Mouse (Mus musculus) bone marrow, adult 2 months (tissue): ENCODE data around the gene Dpp7. TPM values are rescaled to one million over a fixed set of nuclear protein-coding genes. Genes with fewer than 3 reads are reported as not detected.

ENCODE experiments used
- H3K27ac ChIP-seq: fragments of 200-500 bp; 2 replicates; pipeline ENCODE4 v1.5.1; 2012; ENCODE audit warnings: low read depth, mild to moderate bottlenecking, control low read depth, inconsistent platforms, low read length; ENCODE audit not compliant: control insufficient read depth, poor library complexity, insufficient read depth
- H3K4me1 ChIP-seq: fragments of 200-500 bp; 2 replicates; pipeline ENCODE4 v1.6.1; 2011; ENCODE audit warnings: low read length; ENCODE audit not compliant: control insufficient read depth, insufficient read depth
- H3K4me3 ChIP-seq: fragments of 200-500 bp; replicated peaks from 2 replicates; pipeline ENCODE3; 2011; ENCODE audit warnings: mild to moderate bottlenecking, low read depth, low read length, control low read depth; ENCODE audit not compliant: control insufficient read depth
- CTCF ChIP-seq: fragments of 200-500 bp; IDR thresholded peaks from 2 replicates; pipeline ENCODE4 v1.5.1; 2011; ENCODE audit warnings: low read length, control low read depth; ENCODE audit not compliant: control insufficient read depth, insufficient read depth
- POLR2A ChIP-seq: fragments of 200-500 bp; IDR thresholded peaks from 2 replicates; pipeline ENCODE4 v1.6.1; 2011; ENCODE audit warnings: low read depth, mild to moderate bottlenecking, control low read depth, low read length, borderline replicate concordance; ENCODE audit not compliant: control insufficient read depth
- WGBS: fragments of 180-500 bp; shearing (Covaris S2); methylation state at CpG from one replicate; pipeline ENCODE4 v1.1.7; 2018; 5-methylcytosine and 5-hydroxymethylcytosine counted together
- polyA plus RNA-seq: library from polyadenylated mRNA; stranded (reverse); fragments of >200 nt; gene quantifications from 2 replicates; pipeline ENCODE4 v1.2.4, GENCODE M21; 2011; ENCODE audit warnings: low replicate concordance; ENCODE audit not compliant: missing spikeins, insufficient read depth, insufficient read length

The Dpp7 gene
- polyA plus RNA-seq, 1 experiment, result 29.5 TPM

GRCm38 (mm10) chr2:25397010-25397409 is 40.9 kb upstream of the Dpp7 start:
- no peak overlapping the region for H3K4me3 ChIP-seq
- TF ChIP-seq POLR2A (no peak), CTCF (no peak)
- H3K4me1 ChIP-seq, result no peaks in the 10 kb centered on the region
- 56% methylated on average over 1 of the region's 1 CpGs for WGBS
- H3K27ac ChIP-seq, result no peak overlapping the region

GRCm38 (mm10) chr2:25396597-25396983 is 40.4 kb upstream of the Dpp7 start:
- TF ChIP-seq CTCF (no peak), POLR2A (no peak)
- Histone ChIP-seq H3K4me3 (no peak overlapping the region), H3K4me1 (no peaks in the 10 kb centered on the region), H3K27ac (no peak overlapping the region)
- WGBS, result 37% methylated on average over 3 of the region's 3 CpGs

GRCm38 (mm10) chr2:25395721-25396596 is 39.8 kb upstream of the Dpp7 start, which contains the start of gene Entpd2:
Entpd2 (plus strand) TSS chr2:25395874.
- WGBS, result 3% methylated on average over 57 of the region's 57 CpGs
- Histone ChIP-seq H3K27ac (no peak within 1 kb of the TSS; the same call in 1 of the 2 replicates), H3K4me3 (no peak within 1 kb of the TSS), H3K4me1 (no peaks in the 10 kb centered on the region)
- TF ChIP-seq POLR2A (no peak), CTCF (no peak)

DNA sequence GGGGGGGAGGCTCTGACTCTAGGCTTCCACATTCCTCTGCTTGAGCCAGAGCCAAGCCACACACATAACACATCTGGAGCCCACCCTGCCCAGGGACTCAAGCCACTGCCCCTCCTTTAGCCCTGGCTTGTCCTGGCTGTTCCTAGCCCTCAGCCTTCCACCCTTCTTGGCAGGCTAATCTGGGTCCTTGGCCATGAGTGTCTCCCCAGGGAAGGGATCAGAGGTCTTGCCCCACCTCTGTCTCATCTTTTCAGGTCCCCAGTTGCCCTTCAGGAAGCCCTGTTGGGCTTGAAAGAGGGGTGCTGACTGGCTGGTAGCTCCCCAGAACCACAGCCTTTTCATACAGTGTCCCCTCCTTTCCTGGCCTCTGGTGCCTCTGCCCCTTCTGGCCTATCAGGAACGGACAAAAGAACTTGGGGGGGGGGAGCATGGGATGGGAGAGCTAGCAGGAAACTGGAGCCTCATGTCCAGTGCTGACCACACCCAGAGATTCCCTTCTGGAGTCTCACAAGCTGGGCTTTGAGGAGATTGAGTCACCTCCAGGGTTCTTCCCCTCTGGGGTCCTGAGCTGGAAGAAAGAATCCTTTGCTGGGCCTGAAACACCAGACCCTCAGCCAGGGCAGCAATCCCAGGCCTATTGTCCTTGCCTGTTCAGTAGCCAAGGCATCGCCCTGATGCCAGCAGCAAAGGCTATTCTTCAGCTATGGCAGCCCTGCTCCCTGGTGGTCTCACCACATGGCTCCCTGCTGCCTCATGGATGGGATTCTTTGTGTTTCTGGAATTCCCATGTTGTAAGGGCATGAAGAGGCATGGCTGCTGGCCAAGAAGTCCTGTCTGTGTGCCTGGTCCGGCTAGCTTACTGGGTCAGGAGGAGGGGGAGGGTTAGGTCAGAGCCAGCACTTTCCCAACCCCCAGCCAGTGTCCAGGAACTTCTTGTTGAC is 38.4 kb upstream of the Dpp7 start:
- TF ChIP-seq POLR2A, result no peak
- TF ChIP-seq CTCF, result no peak
- Histone ChIP-seq H3K27ac (no peak overlapping the region), H3K4me1 (no peaks in the 10 kb centered on the region), H3K4me3 (no peak overlapping the region)
- WGBS, result 51% methylated on average over 3 of the region's 3 CpGs

GRCm38 (mm10) chr2:25391266-25391665 is 35.1 kb upstream of the Dpp7 start:
- no peak overlapping the region for H3K27ac ChIP-seq
- TF ChIP-seq CTCF (no peak), POLR2A (no peak)
- WGBS, result 69% methylated on average over 5 of the region's 5 CpGs
- no peak overlapping the region for H3K4me3 ChIP-seq
- no peaks in the 10 kb centered on the region for H3K4me1 ChIP-seq

DNA sequence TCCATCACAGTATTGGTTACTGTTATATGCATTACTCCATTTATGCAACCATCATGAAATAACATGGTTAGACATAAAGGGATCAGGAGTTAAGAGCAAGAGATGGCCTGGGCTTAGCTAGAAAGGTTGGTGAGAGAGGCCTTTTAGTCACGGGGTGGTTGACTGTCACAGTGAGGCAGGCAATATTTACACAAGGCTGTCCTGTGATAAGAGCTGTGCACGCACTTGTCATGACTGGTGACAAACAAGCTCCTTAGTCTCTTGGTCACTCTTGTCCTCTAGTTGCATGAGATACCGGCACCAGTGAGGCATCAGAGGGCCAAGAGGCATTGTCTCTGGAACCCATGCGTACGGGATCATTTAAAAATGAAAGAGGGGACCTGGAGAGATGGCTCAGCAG is 28.3 kb upstream of the Dpp7 start:
- no peak overlapping the region for H3K27ac ChIP-seq
- no peaks in the 10 kb centered on the region; the same call in 1 of the 2 replicates for H3K4me1 ChIP-seq
- WGBS, result 81% methylated on average over 5 of the region's 5 CpGs
- H3K4me3 ChIP-seq, result no peak overlapping the region
- TF ChIP-seq CTCF, result no peak
- no peak for TF ChIP-seq POLR2A

DNA sequence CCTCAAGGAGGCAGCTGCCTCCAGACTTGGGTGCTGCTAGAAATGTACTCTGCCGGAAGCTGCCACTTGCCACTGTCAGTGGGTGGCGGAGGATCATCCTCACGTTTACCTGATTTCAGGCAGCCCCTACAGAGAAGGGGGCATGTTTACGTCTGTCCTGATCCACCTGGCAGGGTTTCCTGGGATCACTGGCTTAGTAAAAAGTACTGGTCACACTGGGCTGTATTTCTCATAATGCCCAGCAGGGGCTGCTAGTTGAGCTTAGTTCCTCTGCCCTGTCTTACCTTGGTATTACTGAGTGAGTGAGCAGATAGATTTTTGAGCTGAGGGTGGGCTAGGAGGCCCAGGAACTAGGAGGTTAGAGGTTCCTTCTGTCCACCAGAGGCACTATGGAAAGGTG is 20.4 kb upstream of the Dpp7 start:
- H3K4me1 ChIP-seq, result peaks cover 3% of the 10 kb centered on the region
- TF ChIP-seq CTCF (no peak), POLR2A (no peak)
- H3K4me3 ChIP-seq, result no peak overlapping the region
- no peak overlapping the region for H3K27ac ChIP-seq
- 70% methylated on average over 4 of the region's 4 CpGs for WGBS

GRCm38 (mm10) chr2:25373431-25373830 is 17.3 kb upstream of the Dpp7 start:
- peaks cover 3% of the 10 kb centered on the region for H3K4me1 ChIP-seq

More at GRCm38 (mm10) chr2:25373431-25373830, 17.3 kb upstream of the Dpp7 start:
- 46% methylated on average over 2 of the region's 2 CpGs for WGBS
- Histone ChIP-seq H3K27ac (no peak overlapping the region), H3K4me3 (peak overlapping the region; percentile 61)
- TF ChIP-seq POLR2A, result no peak
- TF ChIP-seq CTCF, result no peak
